Mouse (Mus musculus) hindbrain, embryonic 10.5 days (tissue): Measurements from ENCODE around the gene Gm10719. TPM values are rescaled to one million over a fixed set of nuclear protein-coding genes. Genes with fewer than 3 reads are reported as not detected.
"Not testable (repeated sequence)": the region's sequence is repeated elsewhere in the genome, so short reads cannot be mapped to it uniquely, and the experiment has no call there.

Experiments used
- DNase-seq: peaks from one replicate; pipeline ENCODE4 v3.0.0-alpha.2; 2017; ENCODE audit warnings: low spot score
- H3K27ac ChIP-seq: fragments of 300-500 bp; sonication (generic); 2 replicates; pipeline ENCODE4 v1.5.1; 2016; ENCODE audit warnings: mild to moderate bottlenecking, moderate library complexity
- H3K27me3 ChIP-seq: fragments of 300-500 bp; sonication (generic); 2 replicates; pipeline ENCODE4 v1.6.1; 2016; ENCODE audit warnings: mild to moderate bottlenecking; ENCODE audit not compliant: poor library complexity, insufficient read depth, severe bottlenecking
- H3K36me3 ChIP-seq: fragments of 300-500 bp; sonication (generic); 2 replicates; pipeline ENCODE4 v1.6.1; 2016; ENCODE audit warnings: mild to moderate bottlenecking, moderate library complexity
- H3K4me1 ChIP-seq: fragments of 300-500 bp; sonication (generic); replicated peaks from 2 replicates; pipeline ENCODE4 v1.6.1; 2016; ENCODE audit warnings: mild to moderate bottlenecking
- H3K4me3 ChIP-seq: fragments of 300-500 bp; sonication (generic); 2 replicates; pipeline ENCODE4 v1.5.1; 2016; ENCODE audit warnings: mild to moderate bottlenecking, moderate library complexity
- H3K9me3 ChIP-seq: fragments of 300-500 bp; sonication (generic); 2 replicates; pipeline ENCODE4 v1.6.1; 2016; ENCODE audit warnings: mild to moderate bottlenecking, moderate library complexity
- WGBS: fragments of 180-500 bp; shearing (Covaris S2); methylation state at CpG from one replicate; pipeline ENCODE4 v1.1.7; 2016; 5-methylcytosine and 5-hydroxymethylcytosine counted together
- polyA plus RNA-seq: library from polyadenylated mRNA; unstranded; fragments of >200 nt; fragmentation: Nextera tagmentation; extraction: Ambion mirVana; gene quantifications from 2 replicates; pipeline ENCODE4 v1.2.1, GENCODE M21; 2016

The Gm10719 gene
- polyA plus RNA-seq, result 0.30 TPM in 1 of 2 replicates, not detected in the other

DNA sequence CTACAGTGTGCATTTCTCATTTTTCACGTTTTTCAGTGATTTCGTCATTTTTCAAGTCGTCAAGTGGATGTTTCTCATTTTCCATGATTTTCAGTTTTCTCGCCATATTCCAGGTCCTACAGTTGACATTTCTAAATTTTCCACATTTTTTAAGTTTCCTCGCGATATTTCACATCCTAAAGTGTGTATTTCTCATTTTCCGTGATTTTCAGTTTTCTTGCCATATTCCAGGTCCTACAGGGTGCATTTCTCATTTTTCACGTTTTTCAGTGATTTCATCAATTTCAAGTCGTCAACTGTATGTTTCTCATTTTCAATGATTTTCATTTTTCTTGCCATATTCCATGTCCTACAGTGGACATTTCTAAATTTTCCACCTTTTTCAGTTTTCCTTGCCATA is at the start of gene Gm10719:
TSS of gene Gm10719 (plus strand) at position 301 of the 400 bp plus-strand sequence.
- H3K4me3 ChIP-seq, H3K4me1 ChIP-seq: not testable (repeated sequence)
- WGBS, result 58% methylated on average over 2 of the region's 9 CpGs

DNA sequence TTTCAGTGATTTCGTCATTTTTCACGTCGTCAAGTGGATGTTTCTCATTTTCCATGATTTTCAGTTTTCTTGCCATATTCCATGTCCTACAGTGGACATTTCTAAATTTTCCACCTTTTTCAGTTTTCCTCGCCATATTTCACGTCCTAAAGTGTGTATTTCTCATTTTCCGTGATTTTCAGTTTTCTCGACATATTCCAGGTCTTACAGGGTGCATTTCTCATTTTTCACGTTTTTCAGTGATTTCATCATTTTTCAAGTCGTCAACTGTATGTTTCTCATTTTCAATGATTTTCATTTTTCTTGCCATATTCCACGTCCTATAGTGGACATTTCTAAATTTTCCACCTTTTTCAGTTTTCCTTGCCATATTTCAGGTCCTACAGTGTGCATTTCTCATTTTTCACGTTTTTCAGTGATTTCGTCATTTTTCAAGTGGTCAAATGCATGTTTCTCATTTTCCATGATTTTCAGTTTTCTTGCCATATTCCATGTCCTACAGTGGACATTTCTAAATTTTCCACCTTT is 16.7 kb upstream of the Gm10719 start, which contains the start of gene Gm10722:
TSS of gene Gm10722 (plus strand) at position 478 of the 528 bp plus-strand sequence.
- peak; percentile 37 for DNase-seq
- H3K4me1 ChIP-seq, H3K9me3 ChIP-seq, H3K27me3 ChIP-seq, H3K27ac ChIP-seq, H3K36me3 ChIP-seq, H3K4me3 ChIP-seq: not testable (repeated sequence)
- WGBS, result 74% methylated on average over 12 of the region's 12 CpGs

More for the DNA sequence above, at the start of gene Gm10719:
- DNase-seq, H3K27me3 ChIP-seq, H3K9me3 ChIP-seq, H3K36me3 ChIP-seq, H3K27ac ChIP-seq: not testable (repeated sequence)

DNA sequence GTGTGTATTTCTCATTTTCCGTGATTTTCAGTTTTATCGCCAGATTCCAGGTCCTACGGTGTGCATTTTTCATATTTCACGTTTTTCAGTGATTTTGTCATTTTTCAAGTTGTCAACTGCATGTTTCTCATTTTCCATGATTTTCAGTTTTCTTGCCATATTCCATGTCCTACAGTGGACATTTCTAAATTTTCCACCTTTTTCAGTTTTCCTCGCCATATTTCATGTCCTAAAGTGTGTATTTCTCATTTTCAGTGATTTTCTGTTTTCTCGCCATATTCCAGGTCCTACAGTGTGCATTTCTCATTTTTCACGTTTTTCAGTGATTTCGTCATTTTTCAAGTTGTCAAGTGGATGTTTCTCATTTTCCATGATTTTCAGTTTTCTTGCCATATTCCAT is 16.2 kb upstream of the Gm10719 start:
- H3K9me3 ChIP-seq, H3K27ac ChIP-seq, DNase-seq, H3K27me3 ChIP-seq, H3K4me1 ChIP-seq, H3K36me3 ChIP-seq, H3K4me3 ChIP-seq: not testable (repeated sequence)
- 66% methylated on average over 8 of the region's 8 CpGs for WGBS

DNA sequence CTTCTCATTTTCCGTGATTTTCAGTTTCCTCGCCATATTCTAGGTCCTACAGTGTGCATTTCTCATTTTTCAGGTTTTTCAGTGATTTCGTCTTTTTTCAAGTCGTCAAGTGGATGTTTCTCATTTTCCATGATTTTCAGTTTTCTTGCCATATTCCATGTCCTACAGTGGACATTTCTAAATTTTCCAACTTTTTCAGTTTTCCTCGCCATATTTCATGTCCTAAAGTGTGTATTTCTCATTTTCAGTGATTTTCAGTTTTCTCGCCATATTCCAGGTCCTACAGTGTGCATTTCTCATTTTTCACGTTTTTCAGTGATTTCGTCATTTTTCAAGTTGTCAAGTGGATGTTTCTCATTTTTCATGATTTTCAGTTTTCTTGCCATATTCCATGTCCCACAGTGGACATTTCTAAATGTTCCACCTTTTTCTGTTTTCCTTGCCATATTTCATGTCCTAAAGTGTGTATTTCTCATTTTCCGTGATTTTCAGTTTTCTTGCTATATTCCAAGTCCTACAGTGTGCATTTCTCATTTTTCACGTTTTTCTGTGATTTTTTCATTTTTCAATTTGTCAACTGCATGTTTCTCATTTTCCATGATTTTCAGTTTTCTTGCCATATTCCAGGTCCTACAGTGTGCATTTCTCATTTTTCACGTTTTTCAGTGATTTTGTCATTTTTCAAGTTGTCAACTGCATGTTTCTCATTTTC is 15.1 kb upstream of the Gm10719 start:
- 69% methylated on average over 9 of the region's 11 CpGs for WGBS
- H3K4me1 ChIP-seq, H3K9me3 ChIP-seq, H3K4me3 ChIP-seq, H3K27ac ChIP-seq, H3K36me3 ChIP-seq, H3K27me3 ChIP-seq: not testable (repeated sequence)
- DNase-seq, result peak; percentile 70

DNA sequence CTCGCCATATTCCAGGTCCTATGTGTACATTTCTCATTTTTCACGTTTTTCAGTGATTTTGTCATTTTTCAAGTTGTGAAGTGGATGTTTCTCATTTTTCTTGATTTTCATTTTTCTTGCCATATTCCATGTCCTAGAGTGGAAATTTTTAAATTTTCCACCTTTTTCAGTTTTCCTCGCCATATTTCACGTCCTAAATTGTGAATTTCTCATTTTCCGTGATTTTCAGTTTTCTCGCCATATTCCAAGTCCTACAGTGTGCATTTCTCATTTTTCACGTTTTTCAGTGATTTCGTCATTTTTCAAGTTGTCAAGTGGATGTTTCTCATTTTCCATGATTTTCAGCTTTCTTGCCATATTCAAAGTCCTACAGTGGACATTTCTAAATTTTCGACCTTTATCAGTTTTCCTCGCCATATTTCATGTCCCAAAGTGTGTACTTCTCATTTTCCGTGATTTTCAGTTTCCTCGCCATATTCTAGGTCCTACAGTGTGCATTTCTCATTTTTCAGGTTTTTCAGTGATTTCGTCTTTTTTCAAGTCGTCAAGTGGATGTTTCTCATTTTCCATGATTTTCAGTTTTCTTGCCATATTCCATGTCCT is 14.3 kb upstream of the Gm10719 start, which contains the start of gene Gm11168:
TSS of gene Gm11168 (plus strand) at position 553 of the 603 bp plus-strand sequence.
- not testable (repeated sequence) for H3K4me3 ChIP-seq, H3K9me3 ChIP-seq, H3K36me3 ChIP-seq, H3K4me1 ChIP-seq, DNase-seq, H3K27me3 ChIP-seq, H3K27ac ChIP-seq
- 71% methylated on average over 6 of the region's 14 CpGs for WGBS

DNA sequence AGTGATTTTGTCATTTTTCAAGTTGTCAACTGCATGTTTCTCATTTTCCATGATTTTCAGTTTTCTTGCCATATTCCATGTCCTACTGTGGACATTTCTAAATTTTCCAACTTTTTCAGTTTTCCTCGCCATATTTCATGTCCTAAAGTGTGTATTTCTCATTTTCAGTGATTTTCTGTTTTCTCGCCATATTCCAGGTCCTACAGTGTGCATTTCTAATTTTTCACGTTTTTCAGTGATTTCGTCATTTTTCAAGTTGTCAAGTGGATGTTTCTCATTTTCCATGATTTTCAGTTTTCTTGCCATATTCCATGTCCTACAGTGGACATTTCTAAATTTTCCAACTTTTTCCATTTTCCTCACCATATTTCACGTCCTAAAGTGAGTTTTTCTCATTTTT is 11.0 kb upstream of the Gm10719 start:
- not testable (repeated sequence) for H3K27ac ChIP-seq, H3K36me3 ChIP-seq, H3K4me3 ChIP-seq, H3K27me3 ChIP-seq, DNase-seq, H3K4me1 ChIP-seq
- WGBS, result 83% methylated on average over 1 of the region's 5 CpGs
- H3K9me3 ChIP-seq, result peaks cover 11% of the 10 kb centered on the region

DNA sequence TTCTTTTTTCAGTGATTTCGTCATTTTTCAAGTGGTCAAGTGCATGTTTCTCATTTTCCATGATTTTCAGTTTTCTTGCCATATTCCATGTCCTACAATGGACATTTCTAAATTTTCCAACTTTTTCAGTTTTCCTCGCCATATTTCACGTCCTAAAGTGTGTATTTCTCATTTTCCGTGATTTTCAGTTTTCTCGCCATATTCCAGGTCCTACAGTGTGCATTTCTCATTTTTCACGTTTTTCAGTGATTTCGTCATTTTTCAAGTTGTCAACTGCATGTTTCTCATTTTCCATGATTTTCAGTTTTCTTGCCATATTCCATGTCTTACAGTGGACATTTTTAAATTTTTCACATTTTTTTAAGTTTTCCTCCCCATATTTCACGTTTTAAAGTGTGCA is 10.6 kb upstream of the Gm10719 start:
- 71% methylated on average over 8 of the region's 8 CpGs for WGBS
- DNase-seq, H3K4me3 ChIP-seq, H3K4me1 ChIP-seq, H3K27ac ChIP-seq, H3K27me3 ChIP-seq, H3K36me3 ChIP-seq: not testable (repeated sequence)
- peaks cover 11% of the 10 kb centered on the region for H3K9me3 ChIP-seq

DNA sequence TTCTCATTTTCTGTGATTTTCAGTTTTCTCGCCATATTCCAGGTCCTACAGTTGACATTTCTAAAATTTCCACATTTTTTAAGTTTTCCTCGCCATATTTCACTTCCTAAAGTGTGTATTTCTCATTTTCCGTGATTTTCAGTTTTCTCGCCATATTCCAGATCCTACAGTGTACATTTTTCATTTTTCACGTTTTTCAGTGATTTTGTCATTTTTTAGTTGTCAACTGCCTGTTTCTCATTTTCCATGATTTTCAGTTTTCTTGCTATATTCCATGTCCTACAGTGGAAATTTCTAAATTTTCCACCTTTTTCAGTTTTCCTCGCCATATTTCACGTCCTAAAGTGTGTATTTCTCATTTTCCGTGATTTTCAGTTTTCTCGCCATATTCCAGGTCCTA is 9.9 kb upstream of the Gm10719 start:
- peak; percentile 18 for DNase-seq
- H3K36me3 ChIP-seq, H3K9me3 ChIP-seq, H3K4me3 ChIP-seq, H3K4me1 ChIP-seq, H3K27me3 ChIP-seq, H3K27ac ChIP-seq: not testable (repeated sequence)
- WGBS, result 78% methylated on average over 8 of the region's 9 CpGs

DNA sequence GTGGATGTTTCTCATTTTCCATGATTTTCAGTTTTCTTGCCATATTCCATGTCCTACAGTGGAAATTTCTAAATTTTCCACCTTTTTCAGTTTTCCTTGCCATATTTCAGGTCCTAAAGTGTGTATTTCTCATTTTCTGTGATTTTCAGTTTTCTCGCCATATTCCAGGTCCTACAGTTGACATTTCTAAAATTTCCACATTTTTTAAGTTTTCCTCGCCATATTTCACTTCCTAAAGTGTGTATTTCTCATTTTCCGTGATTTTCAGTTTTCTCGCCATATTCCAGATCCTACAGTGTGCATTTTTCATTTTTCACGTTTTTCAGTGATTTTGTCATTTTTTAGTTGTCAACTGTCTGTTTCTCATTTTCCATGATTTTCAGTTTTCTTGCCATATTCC is 7.9 kb upstream of the Gm10719 start:
- not testable (repeated sequence) for H3K36me3 ChIP-seq, H3K27me3 ChIP-seq, H3K4me3 ChIP-seq, H3K4me1 ChIP-seq, H3K27ac ChIP-seq, H3K9me3 ChIP-seq, DNase-seq
- no CpG with 5 or more reads among the region's 5 CpGs for WGBS

DNA sequence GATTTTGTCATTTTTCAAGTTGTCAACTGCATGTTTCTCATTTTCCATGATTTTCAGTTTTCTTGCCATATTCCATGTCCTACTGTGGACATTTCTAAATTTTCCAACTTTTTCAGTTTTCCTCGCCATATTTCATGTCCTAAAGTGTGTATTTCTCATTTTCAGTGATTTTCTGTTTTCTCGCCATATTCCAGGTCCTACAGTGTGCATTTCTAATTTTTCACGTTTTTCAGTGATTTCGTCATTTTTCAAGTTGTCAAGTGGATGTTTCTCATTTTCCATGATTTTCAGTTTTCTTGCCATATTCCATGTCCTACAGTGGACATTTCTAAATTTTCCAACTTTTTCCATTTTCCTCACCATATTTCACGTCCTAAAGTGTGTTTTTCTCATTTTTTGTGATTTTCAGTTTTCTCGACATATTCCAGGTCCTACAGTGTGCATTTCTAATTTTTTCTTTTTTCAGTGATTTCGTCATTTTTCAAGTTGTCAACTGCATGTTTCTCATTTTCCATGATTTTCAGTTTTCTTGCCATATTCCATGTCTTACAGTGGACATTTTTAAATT is 5.1 kb upstream of the Gm10719 start:
- H3K27me3 ChIP-seq, H3K27ac ChIP-seq, DNase-seq, H3K9me3 ChIP-seq, H3K36me3 ChIP-seq, H3K4me1 ChIP-seq, H3K4me3 ChIP-seq: not testable (repeated sequence)
- WGBS, result 81% methylated on average over 3 of the region's 7 CpGs

DNA sequence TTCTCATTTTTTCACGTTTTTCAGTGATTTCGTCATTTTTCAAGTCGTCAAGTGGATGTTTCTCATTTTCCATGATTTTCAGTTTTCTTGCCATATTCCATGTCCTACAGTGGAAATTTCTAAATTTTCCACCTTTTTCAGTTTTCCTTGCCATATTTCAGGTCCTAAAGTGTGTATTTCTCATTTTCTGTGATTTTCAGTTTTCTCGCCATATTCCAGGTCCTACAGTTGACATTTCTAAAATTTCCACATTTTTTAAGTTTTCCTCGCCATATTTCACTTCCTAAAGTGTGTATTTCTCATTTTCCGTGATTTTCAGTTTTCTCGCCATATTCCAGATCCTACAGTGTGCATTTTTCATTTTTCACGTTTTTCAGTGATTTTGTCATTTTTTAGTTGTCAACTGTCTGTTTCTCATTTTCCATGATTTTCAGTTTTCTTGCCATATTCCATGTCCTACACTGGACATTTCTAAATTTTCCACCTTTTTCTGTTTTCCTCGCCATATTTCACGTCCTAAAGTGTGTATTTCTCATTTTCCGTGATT is 4.4 kb upstream of the Gm10719 start, which contains the start of gene Gm10721:
TSS of gene Gm10721 (plus strand) at position 408 of the 547 bp plus-strand sequence.
- not testable (repeated sequence) for H3K4me1 ChIP-seq, H3K9me3 ChIP-seq, H3K27ac ChIP-seq, DNase-seq, H3K36me3 ChIP-seq, H3K4me3 ChIP-seq, H3K27me3 ChIP-seq
- no CpG with 5 or more reads among the region's 11 CpGs for WGBS

DNA sequence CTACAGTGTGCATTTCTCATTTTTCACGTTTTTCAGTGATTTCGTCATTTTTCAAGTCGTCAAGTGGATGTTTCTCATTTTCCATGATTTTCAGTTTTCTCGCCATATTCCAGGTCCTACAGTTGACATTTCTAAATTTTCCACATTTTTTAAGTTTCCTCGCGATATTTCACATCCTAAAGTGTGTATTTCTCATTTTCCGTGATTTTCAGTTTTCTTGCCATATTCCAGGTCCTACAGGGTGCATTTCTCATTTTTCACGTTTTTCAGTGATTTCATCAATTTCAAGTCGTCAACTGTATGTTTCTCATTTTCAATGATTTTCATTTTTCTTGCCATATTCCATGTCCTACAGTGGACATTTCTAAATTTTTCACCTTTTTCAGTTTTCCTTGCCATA is 1.9 kb upstream of the Gm10719 start, which contains the start of gene Gm10720:
TSS of gene Gm10720 (plus strand) at position 301 of the 400 bp plus-strand sequence.
- DNase-seq, H3K4me1 ChIP-seq, H3K27me3 ChIP-seq, H3K27ac ChIP-seq, H3K4me3 ChIP-seq, H3K36me3 ChIP-seq, H3K9me3 ChIP-seq: not testable (repeated sequence)
- WGBS, result 64% methylated on average over 5 of the region's 9 CpGs

DNA sequence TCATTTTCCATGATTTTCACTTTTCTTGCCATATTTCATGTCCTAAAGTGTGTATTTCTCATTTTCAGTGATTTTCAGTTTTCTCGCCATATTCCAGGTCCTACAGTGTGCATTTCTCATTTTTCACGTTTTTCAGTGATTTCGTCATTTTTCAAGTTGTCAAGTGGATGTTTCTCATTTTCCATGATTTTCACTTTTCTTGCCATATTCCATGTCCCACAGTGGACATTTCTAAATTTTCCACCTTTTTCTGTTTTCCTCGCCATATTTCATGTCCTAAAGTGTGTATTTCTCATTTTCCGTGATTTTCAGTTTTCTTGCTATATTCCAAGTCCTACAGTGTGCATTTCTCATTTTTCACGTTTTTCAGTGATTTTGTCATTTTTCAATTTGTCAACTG is 1.3 kb upstream of the Gm10719 start:
- H3K4me3 ChIP-seq, H3K36me3 ChIP-seq, H3K27ac ChIP-seq, H3K9me3 ChIP-seq, H3K4me1 ChIP-seq, DNase-seq, H3K27me3 ChIP-seq: not testable (repeated sequence)
- 76% methylated on average over 6 of the region's 6 CpGs for WGBS
